Mouse (Mus musculus): ENCODE data around the gene Rhcg.

GRCm38 (mm10) chr7:79590560-79591110 lies 26.8 kb downstream of the Rhcg start:
- TF ChIP-seq POLR2A (IDR thresholded peaks at IDR 0.05; ENCODE audit: borderline replicate concordance, control insufficient read depth, low read depth, low read length): no peak
- no peak for TF ChIP-seq CTCF (IDR thresholded peaks at IDR 0.05; ENCODE audit: control insufficient read depth, insufficient read depth, low read length)

Data from bone marrow, adult 2 months (tissue).